Mouse (Mus musculus): ENCODE measurements around the gene Olfr97. TPM values are rescaled to one million over a fixed set of nuclear protein-coding genes. Genes with fewer than 3 reads are reported as not detected.

Olfr97 gene
- polyA plus RNA-seq, 1 experiment from 2014 or later, result not detected

GRCm38 (mm10) chr17:37194782-37195181 lies 42.3 kb downstream of the Olfr97 start:
- ATAC-seq (ENCODE audit: insufficient number of reproducible peaks, low FRiP score), result no peak
- Histone ChIP-seq H3K4me2 (no peak overlapping the region), H3K4me3 (no peak overlapping the region), H3K9ac (no peak overlapping the region), H3K9me3 (replicated peaks) (no peaks in the 10 kb centered on the region), H3K4me1 (replicated peaks) (0 out of 2 replicates have a peak, but pooled peaks cover 4% of the 10 kb centered on the region), H3K27ac (ENCODE audit: poor library complexity, severe bottlenecking) (no peak overlapping the region), H3K36me3 (no peaks in the 10 kb centered on the region), H3K27me3 (replicated peaks) (peaks cover 56% of the 10 kb centered on the region)
- 72% methylated on average over 5 of the region's 5 CpGs for WGBS

GRCm38 (mm10) chr17:37193656-37194055 lies 43.5 kb downstream of the Olfr97 start, which contains the start of gene Ubd:
Gene Ubd, plus strand, starts transcription at chr17:37193892.
- Histone ChIP-seq H3K4me2 (no peak within 1 kb of the TSS), H3K36me3 (no peaks in the 10 kb centered on the region), H3K9me3 (replicated peaks) (no peaks in the 10 kb centered on the region), H3K4me1 (replicated peaks) (0 out of 2 replicates have a peak, but pooled peaks cover 4% of the 10 kb centered on the region), H3K27ac (ENCODE audit: poor library complexity, severe bottlenecking) (no peak within 1 kb of the TSS), H3K4me3 (no peak within 1 kb of the TSS), H3K27me3 (replicated peaks) (peaks cover 46% of the 10 kb centered on the region), H3K9ac (no peak within 1 kb of the TSS)
- no peak for ATAC-seq (ENCODE audit: insufficient number of reproducible peaks, low FRiP score)
- WGBS, result 75% methylated on average over 2 of the region's 2 CpGs

GRCm38 (mm10) chr17:37193032-37193431 lies 44.1 kb downstream of the Olfr97 start:
- Histone ChIP-seq H3K27ac (ENCODE audit: poor library complexity, severe bottlenecking) (no peak overlapping the region), H3K9me3 (replicated peaks) (no peaks in the 10 kb centered on the region), H3K27me3 (replicated peaks) (peaks cover 40% of the 10 kb centered on the region), H3K4me2 (no peak overlapping the region), H3K4me3 (no peak overlapping the region), H3K9ac (no peak overlapping the region), H3K4me1 (replicated peaks) (0 out of 2 replicates have a peak, but pooled peaks cover 4% of the 10 kb centered on the region), H3K36me3 (no peaks in the 10 kb centered on the region)
- no peak for ATAC-seq (ENCODE audit: insufficient number of reproducible peaks, low FRiP score)

- 38% methylated on average over 2 of the region's 2 CpGs for WGBS
- no peak overlapping the region for H3K4me2 ChIP-seq
These were observed 46.4 kb downstream of the Olfr97 start for GRCm38 (mm10) chr17:37190711-37191110.

GRCm38 (mm10) chr17:37185474-37185873 lies 51.7 kb downstream of the Olfr97 start:
- H3K4me2 ChIP-seq, result no peak overlapping the region
- no peak overlapping the region for H3K4me3 ChIP-seq
- H3K27ac ChIP-seq (ENCODE audit: poor library complexity, severe bottlenecking), result no peak overlapping the region
- no peak overlapping the region for H3K9ac ChIP-seq
- H3K36me3 ChIP-seq, result no peaks in the 10 kb centered on the region
- H3K9me3 ChIP-seq (replicated peaks), result no peaks in the 10 kb centered on the region
- no peaks in the 10 kb centered on the region for H3K27me3 ChIP-seq (replicated peaks)
- no peak for ATAC-seq (ENCODE audit: insufficient number of reproducible peaks, low FRiP score)
- 33% methylated on average over 6 of the region's 6 CpGs for WGBS
- no peaks in the 10 kb centered on the region for H3K4me1 ChIP-seq (replicated peaks)

More at GRCm38 (mm10) chr17:37190711-37191110, 46.4 kb downstream of the Olfr97 start:
- no peak for ATAC-seq (ENCODE audit: insufficient number of reproducible peaks, low FRiP score)
- Histone ChIP-seq H3K4me3 (no peak overlapping the region), H3K9ac (no peak overlapping the region), H3K27ac (ENCODE audit: poor library complexity, severe bottlenecking) (no peak overlapping the region), H3K9me3 (replicated peaks) (no peaks in the 10 kb centered on the region), H3K4me1 (replicated peaks) (no peaks in the 10 kb centered on the region), H3K27me3 (replicated peaks) (peaks cover 17% of the 10 kb centered on the region), H3K36me3 (no peaks in the 10 kb centered on the region)

Other genes starting within 250 kb of the Olfr97 start
- 0.31 and 0.36 TPM in 2 replicates for gene H2-M5, start 247.8 kb downstream of the Olfr97 start, polyA plus RNA-seq (2016; fragmentation: Nextera tagmentation; extraction: Ambion mirVana)
- gene Zfp57, start 236.2 kb downstream of the Olfr97 start, polyA plus RNA-seq (2016; fragmentation: Nextera tagmentation; extraction: Ambion mirVana), result 60.0 and 64.4 TPM in 2 replicates
- gene Mog, start 213.9 kb downstream of the Olfr97 start, polyA plus RNA-seq (2016; fragmentation: Nextera tagmentation; extraction: Ambion mirVana), result 0.10 TPM in 1 of 2 replicates, not detected in the other
- gene Gabbr1, start 191.4 kb downstream of the Olfr97 start, polyA plus RNA-seq (2016; fragmentation: Nextera tagmentation; extraction: Ambion mirVana), result 8.3 and 8.6 TPM in 2 replicates
- 0.08 TPM in 1 of 2 replicates, not detected in the other for gene Olfr90, start 148.8 kb downstream of the Olfr97 start, polyA plus RNA-seq (2016; fragmentation: Nextera tagmentation; extraction: Ambion mirVana)
- 0.05 TPM in 1 of 2 replicates, not detected in the other for gene Olfr91, start 139.1 kb downstream of the Olfr97 start, polyA plus RNA-seq (2016; fragmentation: Nextera tagmentation; extraction: Ambion mirVana)
- gene Olfr92, start 117.2 kb downstream of the Olfr97 start, polyA plus RNA-seq (2016; fragmentation: Nextera tagmentation; extraction: Ambion mirVana), result not detected in 2 replicates
- not detected in 2 replicates for gene Olfr93, start 75.8 kb downstream of the Olfr97 start, polyA plus RNA-seq (2016; fragmentation: Nextera tagmentation; extraction: Ambion mirVana)
- gene Ubd, start 43.4 kb downstream of the Olfr97 start, polyA plus RNA-seq (2016; fragmentation: Nextera tagmentation; extraction: Ambion mirVana), result not detected in 2 replicates
- gene Olfr94, start 36.3 kb downstream of the Olfr97 start, polyA plus RNA-seq (2016; fragmentation: Nextera tagmentation; extraction: Ambion mirVana), result not detected in 2 replicates
- not detected in 2 replicates for gene Olfr95, start 24.2 kb downstream of the Olfr97 start, polyA plus RNA-seq (2016; fragmentation: Nextera tagmentation; extraction: Ambion mirVana)
- gene Olfr96, start 17.2 kb downstream of the Olfr97 start, polyA plus RNA-seq (2016; fragmentation: Nextera tagmentation; extraction: Ambion mirVana), result not detected in 2 replicates
- not detected in 2 replicates for gene Olfr98, start 26.4 kb upstream of the Olfr97 start, polyA plus RNA-seq (2016; fragmentation: Nextera tagmentation; extraction: Ambion mirVana)
- 0.57 and 0.74 TPM in 2 replicates for gene H2-M3, start 32.9 kb upstream of the Olfr97 start, polyA plus RNA-seq (2016; fragmentation: Nextera tagmentation; extraction: Ambion mirVana)
- gene Olfr99, start 46.1 kb upstream of the Olfr97 start, polyA plus RNA-seq (2016; fragmentation: Nextera tagmentation; extraction: Ambion mirVana), result not detected in 2 replicates
- gene Olfr101, start 67.0 kb upstream of the Olfr97 start, polyA plus RNA-seq (2016; fragmentation: Nextera tagmentation; extraction: Ambion mirVana), result not detected in 2 replicates
- gene Olfr102, start 79.7 kb upstream of the Olfr97 start, polyA plus RNA-seq (2016; fragmentation: Nextera tagmentation; extraction: Ambion mirVana), result not detected in 2 replicates
- not detected in 2 replicates for gene Olfr103, start 102.4 kb upstream of the Olfr97 start, polyA plus RNA-seq (2016; fragmentation: Nextera tagmentation; extraction: Ambion mirVana)
- not detected in 2 replicates for gene Olfr104-ps, start 122.3 kb upstream of the Olfr97 start, polyA plus RNA-seq (2016; fragmentation: Nextera tagmentation; extraction: Ambion mirVana)
- gene Olfr105-ps, start 141.7 kb upstream of the Olfr97 start, polyA plus RNA-seq (2016; fragmentation: Nextera tagmentation; extraction: Ambion mirVana), result not detected in 2 replicates
- gene Olfr106-ps, start 153.1 kb upstream of the Olfr97 start, polyA plus RNA-seq (2016; fragmentation: Nextera tagmentation; extraction: Ambion mirVana), result not detected in 2 replicates
- gene Olfr107, start 161.9 kb upstream of the Olfr97 start, polyA plus RNA-seq (2016; fragmentation: Nextera tagmentation; extraction: Ambion mirVana), result not detected in 2 replicates
- gene Olfr108, start 208.2 kb upstream of the Olfr97 start, polyA plus RNA-seq (2016; fragmentation: Nextera tagmentation; extraction: Ambion mirVana), result not detected in 2 replicates
- not detected in 2 replicates for gene Olfr109, start 221.6 kb upstream of the Olfr97 start, polyA plus RNA-seq (2016; fragmentation: Nextera tagmentation; extraction: Ambion mirVana)
- not detected in 2 replicates for gene H2-M2, start 246.2 kb upstream of the Olfr97 start, polyA plus RNA-seq (2016; fragmentation: Nextera tagmentation; extraction: Ambion mirVana)

Measured in heart, embryonic 12.5 days (tissue).